Mouse (Mus musculus) c-Kit-positive CD71-negative TER-119-negative erythroid progenitor cells, embryonic 14.5 days (primary cell): ENCODE results near the gene Asic1.
"Not testable (repeated sequence)": the region's sequence is repeated elsewhere in the genome, so short reads cannot be mapped to it uniquely, and the experiment has no call there.

Experiments
- DNase-seq: peaks from one replicate; pipeline ENCODE4 v3.0.0-alpha.2; 2013; ENCODE audit warnings: low read depth

The Asic1 gene

GRCm38 (mm10) chr15:99719865-99720264 lies 49.7 kb downstream of the Asic1 start:
- no peak for DNase-seq

- DNase-seq: no peak
Observed at GRCm38 (mm10) chr15:99721921-99722743, 52.0 kb downstream of the Asic1 start.

DNA sequence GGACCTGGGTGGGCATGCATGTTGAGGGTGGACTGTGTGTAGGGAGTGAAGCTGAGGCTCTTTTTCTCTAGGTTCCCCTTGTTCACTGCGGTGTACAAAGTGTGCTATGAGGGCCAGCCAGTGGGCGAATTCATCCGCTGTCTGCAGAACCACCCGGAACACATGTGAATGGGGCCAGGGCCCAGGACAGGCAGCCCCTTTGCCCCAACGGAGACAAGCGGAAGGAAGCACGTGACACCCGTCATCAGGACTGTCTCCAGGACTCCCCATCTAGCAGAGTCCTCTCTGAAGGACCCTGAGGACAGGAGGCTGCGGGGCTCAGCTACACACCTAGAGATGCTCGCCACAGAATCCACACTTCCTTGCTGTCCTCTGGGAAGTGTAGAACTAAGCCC lies 52.9 kb downstream of the Asic1 start:
- no peak for DNase-seq

- DNase-seq: no peak
Observed at GRCm38 (mm10) chr15:99723515-99724291, 53.5 kb downstream of the Asic1 start.

DNA sequence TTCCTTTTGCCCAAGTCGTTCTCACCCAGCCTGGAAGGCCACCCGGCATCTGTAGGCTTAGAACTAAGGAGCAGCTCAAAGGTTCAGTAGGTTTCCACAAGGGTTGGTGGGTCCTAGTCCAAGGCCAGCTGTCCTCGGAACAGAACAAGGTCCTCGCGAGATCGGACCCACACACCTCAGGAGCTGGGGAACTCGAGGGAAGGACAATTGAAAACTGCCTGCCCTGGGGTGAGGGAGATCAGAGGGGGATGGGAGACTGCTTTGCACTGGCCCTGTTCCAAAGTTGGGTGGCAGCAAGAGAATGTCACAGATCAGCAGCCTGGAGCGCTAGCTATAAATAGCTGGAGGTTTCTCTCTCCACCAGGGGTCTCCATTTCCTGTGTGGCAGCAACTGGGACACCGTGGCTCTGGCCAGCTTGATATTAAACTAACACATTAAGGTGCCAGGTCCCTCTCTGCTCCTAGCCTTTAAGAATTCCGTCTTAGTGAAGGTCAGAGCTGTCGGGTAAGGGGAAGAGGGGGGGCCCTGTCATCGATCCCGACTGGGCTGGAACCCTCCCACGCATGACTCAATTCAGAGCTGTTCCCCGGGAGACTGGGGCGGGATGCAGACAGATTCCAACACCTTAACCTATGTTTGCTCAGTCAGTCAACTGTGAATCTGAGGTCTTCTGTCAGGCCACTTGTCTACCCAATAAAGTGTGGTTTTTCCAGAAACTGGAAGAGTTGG lies 54.3 kb downstream of the Asic1 start:
- peak; percentile 51 for DNase-seq

GRCm38 (mm10) chr15:99725341-99726155 lies 55.4 kb downstream of the Asic1 start, which contains the start of gene Cox14:
Cox14 (plus strand) TSS chr15:99725618.
- peak; percentile 98 for DNase-seq

- DNase-seq: no peak
Observed at GRCm38 (mm10) chr15:99726549-99726948, 56.4 kb downstream of the Asic1 start.

- DNase-seq: not testable (repeated sequence)
Observed at GRCm38 (mm10) chr15:99727039-99727438, 56.9 kb downstream of the Asic1 start.

DNA sequence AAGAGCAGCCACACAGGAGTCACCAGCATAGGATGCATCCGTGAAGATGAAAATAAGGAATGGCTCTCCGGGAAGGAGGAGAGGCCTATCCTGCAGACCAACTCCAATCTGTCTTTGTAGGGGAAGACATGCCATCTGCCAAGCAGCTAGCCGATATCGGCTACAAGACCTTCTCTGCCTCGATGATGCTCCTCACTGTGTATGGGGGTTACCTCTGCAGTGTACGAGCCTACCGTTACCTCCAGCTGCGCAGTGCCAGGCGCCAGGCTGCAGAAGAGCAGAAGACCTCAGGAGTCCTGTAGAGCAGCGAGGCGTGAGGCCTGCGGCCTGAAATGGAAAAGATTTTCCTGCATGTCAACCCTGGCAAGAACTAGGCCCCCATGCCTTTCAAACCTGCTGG lies 57.4 kb downstream of the Asic1 start:
- DNase-seq: no peak

- no peak for DNase-seq
Observed at GRCm38 (mm10) chr15:99728211-99728610, 58.0 kb downstream of the Asic1 start.

- no peak for DNase-seq
Observed at GRCm38 (mm10) chr15:99729056-99729783, 59.1 kb downstream of the Asic1 start.

DNA sequence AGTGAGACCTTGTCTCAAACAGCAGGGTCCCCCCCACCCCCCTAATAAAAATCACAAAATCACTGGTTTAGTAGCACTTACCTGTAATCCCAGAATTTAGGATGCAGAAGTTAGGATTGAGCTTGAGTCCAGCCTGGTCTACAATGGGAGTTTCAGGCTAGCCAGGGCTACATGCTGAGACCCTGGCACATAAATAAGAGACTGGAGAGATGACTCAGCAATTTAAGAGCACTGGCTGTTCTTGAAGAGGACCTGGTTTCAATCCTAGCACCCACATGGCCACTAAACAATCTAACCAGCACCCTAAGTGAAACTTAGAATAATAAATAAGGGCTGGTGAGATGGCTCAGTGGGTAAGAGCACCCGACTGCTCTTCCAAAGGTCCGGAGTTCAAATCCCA lies 61.0 kb downstream of the Asic1 start:
- DNase-seq: no peak

GRCm38 (mm10) chr15:99731678-99732077 lies 61.5 kb downstream of the Asic1 start:
- DNase-seq: no peak

GRCm38 (mm10) chr15:99733186-99733585 lies 63.0 kb downstream of the Asic1 start:
- DNase-seq: no peak

GRCm38 (mm10) chr15:99735631-99736030 lies 65.5 kb downstream of the Asic1 start:
- no peak for DNase-seq

DNA sequence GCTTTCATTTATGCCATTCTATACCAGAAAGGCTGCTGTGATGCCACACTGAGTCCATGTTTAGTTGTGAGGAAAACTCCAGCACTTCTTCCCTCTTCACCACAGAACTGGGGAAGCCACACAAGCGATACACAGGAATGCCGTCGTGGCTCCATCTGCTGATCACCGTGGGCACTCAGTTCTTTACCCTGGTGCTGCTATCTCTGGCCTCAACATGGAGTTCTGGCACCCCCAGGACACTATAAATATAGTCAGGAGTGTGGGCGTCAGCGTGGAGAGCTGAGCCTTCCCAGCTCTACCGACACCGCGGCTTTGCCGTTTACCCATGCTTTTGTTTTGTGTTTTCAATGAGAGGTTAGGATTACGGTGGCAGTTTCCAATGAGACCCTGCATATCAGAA lies 66.5 kb downstream of the Asic1 start:
- no peak for DNase-seq

- no peak for DNase-seq
Observed at GRCm38 (mm10) chr15:99740229-99740628, 70.1 kb downstream of the Asic1 start.
